Mouse (Mus musculus) bone marrow, adult 2 months (tissue): ENCODE results near the gene Efna2. TPM values are rescaled to one million over a fixed set of nuclear protein-coding genes. Genes with fewer than 3 reads are reported as not detected.
"Not testable (repeated sequence)": the region's sequence is repeated elsewhere in the genome, so short reads cannot be mapped to it uniquely, and the experiment has no call there.

Experiments used
- H3K27ac ChIP-seq: fragments of 200-500 bp; 2 replicates; pipeline ENCODE4 v1.5.1; 2012; ENCODE audit warnings: low read depth, mild to moderate bottlenecking, control low read depth, inconsistent platforms, low read length; ENCODE audit not compliant: control insufficient read depth, poor library complexity, insufficient read depth
- H3K4me1 ChIP-seq: fragments of 200-500 bp; 2 replicates; pipeline ENCODE4 v1.6.1; 2011; ENCODE audit warnings: low read length; ENCODE audit not compliant: control insufficient read depth, insufficient read depth
- H3K4me3 ChIP-seq: fragments of 200-500 bp; replicated peaks from 2 replicates; pipeline ENCODE3; 2011; ENCODE audit warnings: mild to moderate bottlenecking, low read depth, low read length, control low read depth; ENCODE audit not compliant: control insufficient read depth
- CTCF ChIP-seq: fragments of 200-500 bp; IDR thresholded peaks from 2 replicates; pipeline ENCODE4 v1.5.1; 2011; ENCODE audit warnings: low read length, control low read depth; ENCODE audit not compliant: control insufficient read depth, insufficient read depth
- POLR2A ChIP-seq: fragments of 200-500 bp; IDR thresholded peaks from 2 replicates; pipeline ENCODE4 v1.6.1; 2011; ENCODE audit warnings: low read depth, mild to moderate bottlenecking, control low read depth, low read length, borderline replicate concordance; ENCODE audit not compliant: control insufficient read depth
- WGBS: fragments of 180-500 bp; shearing (Covaris S2); methylation state at CpG from one replicate; pipeline ENCODE4 v1.1.7; 2018; 5-methylcytosine and 5-hydroxymethylcytosine counted together
- polyA plus RNA-seq: library from polyadenylated mRNA; stranded (reverse); fragments of >200 nt; gene quantifications from 2 replicates; pipeline ENCODE4 v1.2.4, GENCODE M21; 2011; ENCODE audit warnings: low replicate concordance; ENCODE audit not compliant: missing spikeins, insufficient read depth, insufficient read length

The Efna2 gene
- polyA plus RNA-seq, 1 experiment = 0.70 TPM

DNA sequence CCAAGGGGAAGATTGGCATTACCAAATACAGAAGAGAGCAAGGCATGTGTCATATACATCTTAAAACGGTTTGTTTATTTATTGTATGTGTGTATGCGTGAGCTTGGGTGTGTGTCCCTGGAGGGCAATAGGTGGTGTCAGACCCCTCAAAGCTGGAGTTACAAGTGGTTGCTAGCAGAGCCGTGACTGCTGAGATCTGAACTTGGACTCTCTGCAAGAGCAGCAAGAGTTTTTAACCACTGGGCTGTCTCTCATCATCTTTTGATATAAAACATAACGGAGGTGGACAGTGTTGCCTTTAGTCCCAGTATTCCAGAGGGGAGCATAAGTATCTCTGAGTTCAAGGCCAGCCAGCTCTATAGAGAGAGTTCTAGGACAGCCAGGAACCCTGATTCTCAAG is 29.0 kb downstream of the Efna2 start:
- Histone ChIP-seq H3K4me1 (no peaks in the 10 kb centered on the region; the same call in 1 of the 2 replicates), H3K27ac (no peak overlapping the region), H3K4me3 (no peak overlapping the region)
- WGBS = 82% methylated on average over 4 of the region's 4 CpGs
- no peak for TF ChIP-seq CTCF
- TF ChIP-seq POLR2A = no peak

GRCm38 (mm10) chr10:80208841-80209371 is 29.6 kb downstream of the Efna2 start:
- TF ChIP-seq CTCF (no peak), POLR2A (no peak)
- Histone ChIP-seq H3K27ac (no peak overlapping the region), H3K4me3 (no peak overlapping the region), H3K4me1 (no peaks in the 10 kb centered on the region; the same call in 1 of the 2 replicates)
- 85% methylated on average over 24 of the region's 24 CpGs for WGBS

DNA sequence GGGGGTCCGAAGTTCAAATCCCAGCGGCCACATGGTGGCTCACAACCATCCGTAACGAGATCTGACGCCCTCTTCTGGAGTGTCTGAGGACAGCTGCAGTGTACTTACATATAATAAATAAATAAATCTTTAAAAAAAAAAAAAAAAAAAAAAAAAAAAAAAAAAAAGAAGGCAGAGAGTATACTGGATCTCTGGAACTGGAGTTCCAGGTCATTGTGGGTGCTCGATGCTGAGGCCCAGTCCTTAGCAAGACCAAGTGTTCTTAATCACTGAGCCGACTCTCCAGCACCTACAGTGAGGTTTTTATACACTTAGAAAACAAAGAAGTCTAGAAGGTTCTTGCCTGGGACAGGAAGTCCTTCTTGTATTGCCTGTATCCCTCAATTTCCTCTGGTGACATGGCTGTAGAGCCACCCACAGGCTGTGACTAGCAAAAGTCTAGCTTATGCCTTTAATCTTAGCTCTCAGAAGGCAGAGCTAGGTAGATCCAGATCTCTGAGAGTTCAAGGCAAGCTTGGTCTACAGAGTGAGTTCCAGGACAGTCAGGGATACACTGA is 32.3 kb downstream of the Efna2 start:
- H3K4me1 ChIP-seq, H3K4me3 ChIP-seq, H3K27ac ChIP-seq: not testable (repeated sequence)
- 58% methylated on average over 7 of the region's 7 CpGs for WGBS

GRCm38 (mm10) chr10:80215048-80215772 is 35.9 kb downstream of the Efna2 start:
- TF ChIP-seq POLR2A (no peak), CTCF (no peak)
- Histone ChIP-seq H3K27ac (0 out of 2 replicates have a peak overlapping the region, but pooled peaks have one; percentile 15), H3K4me3 (no peak overlapping the region), H3K4me1 (peaks cover 2% of the 10 kb centered on the region; the same call in 1 of the 2 replicates)
- 45% methylated on average over 16 of the region's 16 CpGs for WGBS

DNA sequence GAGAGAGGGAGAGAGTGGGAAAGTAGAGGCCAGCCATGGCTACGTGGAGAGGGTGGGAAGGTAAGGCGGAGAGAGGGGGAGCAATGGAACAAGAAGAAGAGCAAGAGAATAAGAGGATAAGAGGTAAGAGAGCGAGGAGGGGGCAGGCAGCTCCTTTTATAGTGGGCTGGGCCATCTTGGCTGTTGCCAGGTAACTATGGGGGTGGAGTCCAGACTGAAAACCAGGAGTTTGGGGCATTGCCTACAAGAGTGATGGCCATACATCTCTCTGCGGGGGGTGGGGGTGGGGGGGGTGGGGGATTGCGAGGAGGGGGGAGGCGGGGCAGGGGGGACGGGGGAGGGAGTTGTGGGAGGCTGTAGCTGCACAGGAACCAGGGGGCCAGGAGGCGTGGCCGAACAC is 41.4 kb downstream of the Efna2 start:
- TF ChIP-seq POLR2A = no peak
- TF ChIP-seq CTCF = no peak
- Histone ChIP-seq H3K27ac (no peak overlapping the region), H3K4me1 (peaks cover 2% of the 10 kb centered on the region; the same call in 1 of the 2 replicates), H3K4me3 (no peak overlapping the region)
- WGBS = 67% methylated on average over 9 of the region's 9 CpGs

DNA sequence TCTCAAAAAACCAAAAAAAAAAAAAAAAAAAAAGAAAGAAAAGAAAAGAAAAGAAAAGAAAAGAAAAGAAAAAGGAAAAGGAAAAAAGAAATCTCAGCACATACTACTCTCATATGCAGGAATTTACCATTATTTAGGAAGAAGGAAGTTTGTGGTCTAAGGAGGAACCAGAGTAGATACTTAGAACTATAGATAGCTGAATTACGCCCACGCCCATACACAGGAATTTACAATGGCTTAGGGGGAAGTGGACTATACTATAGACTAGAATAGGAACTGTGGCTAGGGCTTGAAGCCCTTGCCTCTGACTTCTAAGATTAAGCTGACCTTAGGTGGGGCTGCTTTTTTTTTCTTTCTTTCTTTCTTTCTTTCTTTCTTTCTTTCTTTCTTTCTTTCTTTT is 43.9 kb downstream of the Efna2 start:
- H3K4me1 ChIP-seq, H3K4me3 ChIP-seq, H3K27ac ChIP-seq: not testable (repeated sequence)
- 5% methylated on average over 2 of the region's 2 CpGs for WGBS

- WGBS = 3% methylated on average over 14 of the region's 14 CpGs
- H3K27ac ChIP-seq = peak overlapping the region; percentile 64; the same call in 1 of the 2 replicates
Observed at GRCm38 (mm10) chr10:80226071-80226415, 46.8 kb downstream of the Efna2 start.

DNA sequence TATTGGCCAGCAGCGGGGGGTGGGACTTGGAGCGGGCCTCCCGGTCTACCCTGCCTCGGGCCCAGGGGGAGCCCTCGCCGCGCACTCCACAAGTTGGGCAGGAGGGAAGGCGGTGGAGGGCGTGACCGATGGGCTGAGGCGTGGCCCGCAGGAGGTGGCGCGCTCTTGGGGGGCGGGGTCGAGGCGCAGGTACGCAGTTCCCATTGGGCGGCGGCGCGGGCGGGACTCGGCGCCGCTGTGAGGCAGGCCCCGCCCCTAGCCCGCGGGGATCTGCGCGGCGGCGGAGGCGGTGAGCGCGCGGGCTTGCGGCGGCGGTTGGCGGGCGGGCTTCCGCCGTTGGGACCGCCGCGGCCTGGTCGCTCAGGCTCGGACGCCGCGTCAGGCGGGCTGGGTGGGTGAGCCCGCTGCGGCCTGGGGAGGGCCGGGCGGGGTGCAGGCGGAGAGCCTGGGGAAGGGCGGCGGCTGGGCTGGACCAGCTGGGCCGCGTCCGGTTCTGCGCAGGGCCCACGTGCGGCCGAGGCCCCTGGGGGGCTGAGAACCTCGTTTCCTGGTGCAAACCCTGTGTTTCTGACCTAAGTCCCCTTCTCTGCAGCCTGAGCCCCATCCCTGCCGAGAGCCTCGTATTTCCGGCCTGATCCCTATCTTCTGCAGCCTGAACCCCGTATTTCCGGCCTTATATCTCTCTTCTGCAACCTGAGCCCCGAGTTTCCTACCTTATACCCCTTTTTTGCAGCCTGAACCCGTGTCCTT is 47.3 kb downstream of the Efna2 start, which contains the start of gene Mum1:
Gene Mum1, plus strand, starts transcription at position 19 of the 750 bp plus-strand sequence.
- Histone ChIP-seq H3K4me1 (no peaks in the 10 kb centered on the region; the same call in 1 of the 2 replicates), H3K4me3 (peak within 1 kb of the TSS; percentile 86), H3K27ac (peak within 1 kb of the TSS; percentile 64)
- under 1% methylated on average over 73 of the region's 75 CpGs for WGBS
- peak; percentile 53; the same call in 1 of the 2 replicates for TF ChIP-seq CTCF
- TF ChIP-seq POLR2A = peak; percentile 64; the same call in 1 of the 2 replicates

More at GRCm38 (mm10) chr10:80226071-80226415, 46.8 kb downstream of the Efna2 start:
- no peak for TF ChIP-seq CTCF
- TF ChIP-seq POLR2A = no peak
- H3K4me3 ChIP-seq = peak overlapping the region; percentile 86
- H3K4me1 ChIP-seq = no peaks in the 10 kb centered on the region; the same call in 1 of the 2 replicates
